Mouse (Mus musculus) ES-E14 (cell line): ENCODE data around the gene Aldh8a1.

ENCODE experiments used
- CHD2 ChIP-seq: IDR thresholded peaks from 2 replicates; pipeline ENCODE4 v1.6.1; 2014; ENCODE audit warnings: mild to moderate bottlenecking, low read depth, low read length, inconsistent platforms
- HCFC1 ChIP-seq: IDR thresholded peaks from 2 replicates; pipeline ENCODE4 v1.6.1; 2012; ENCODE audit warnings: low read length, inconsistent platforms, borderline replicate concordance; ENCODE audit not compliant: insufficient read depth
- MAFK ChIP-seq: IDR thresholded peaks from 2 replicates; pipeline ENCODE4 v1.6.1; 2014; ENCODE audit warnings: mild to moderate bottlenecking, low read depth, low read length, inconsistent platforms; ENCODE audit not compliant: insufficient read depth
- ZC3H11A ChIP-seq: IDR thresholded peaks from 2 replicates; pipeline ENCODE4 v1.6.1; 2012; ENCODE audit warnings: low read depth, mild to moderate bottlenecking, inconsistent platforms, low read length, borderline replicate concordance

GRCm38 (mm10) chr10:21327605-21328135, 49.4 kb upstream of the Aldh8a1 start:
- no peak for TF ChIP-seq ZC3H11A
- TF ChIP-seq HCFC1 = no peak
- TF ChIP-seq CHD2 = no peak
- TF ChIP-seq MAFK = no peak
